In genomic region chr14:57729364-57729763, GRCm38 (mm10) we compare ENCODE assay signal across 10 mouse cellular contexts. TPM values are rescaled to one million over a fixed set of nuclear protein-coding genes. Genes with fewer than 3 reads are reported as not detected.
DNase-seq lines count a peak whose midpoint lies in the region; ATAC-seq and TF ChIP-seq lines count a peak whose summit lies in the region.
"Had no signal": no experiment of that assay in that cellular context is flagged by ENCODE, and none has a peak within 500 bp of the region (broad histone marks: within the 10 kb centered on the region; RNA-seq: fewer than 3 reads in every experiment).

No protein-coding gene starts in this region.

- dilution Hi-C loops in CH12.LX (cut with MboI; ENCODE audit: extremely low pct_ligation_motif_present, extremely low pct_unique_long_range_greater_than_20kb, low sequenced_read_pairs) = no loop called here

- H3K9me3 ChIP-seq in intestine, embryonic 14.5 days (ENCODE audit: control insufficient read depth, low read length) = no peaks in the 10 kb centered on the region; the same call in 1 of the 2 replicates
- H3K9me3 ChIP-seq in intestine, postnatal 0 days (ENCODE audit: control insufficient read depth) = no peaks in the 10 kb centered on the region
- peaks cover 4% of the 10 kb centered on the region for H3K9me3 ChIP-seq in CH12.LX (replicated peaks; ENCODE audit: low read length)

- peaks cover 21% of the 10 kb centered on the region for H3K4me1 ChIP-seq in intestine, embryonic 14.5 days (replicated peaks; ENCODE audit: control insufficient read depth, insufficient read depth, low read length)
- H3K4me1 ChIP-seq in intestine, postnatal 0 days (replicated peaks; ENCODE audit: control insufficient read depth, insufficient read depth, low read length) = peaks cover 4% of the 10 kb centered on the region; the same call in 1 of the 2 replicates
- H3K4me1 ChIP-seq in CH12.LX (ENCODE audit: control insufficient read depth in 1 of 2, insufficient read depth in 2 of 2) = peaks cover 21 to 42% of the 10 kb centered on the region in 2 experiments
- H3K4me1 ChIP-seq in cortical plate, adult 2 months (ENCODE audit: control insufficient read depth, insufficient read depth, low read length) = no peaks in the 10 kb centered on the region

- TF ChIP-seq EP300 in CH12.LX (IDR thresholded peaks at IDR 0.05; ENCODE audit: low read length) = no peak

- WGBS in intestine, embryonic 14.5 days = 75% methylated on average over 8 of the region's 8 CpGs
- WGBS in intestine, postnatal 0 days = 66% methylated on average over 8 of the region's 8 CpGs

- 0 out of 2 replicates have a peak, but pooled peaks cover 9% of the 10 kb centered on the region for H3K36me3 ChIP-seq in intestine, embryonic 14.5 days (ENCODE audit: control insufficient read depth, insufficient read depth, low read length)
- H3K36me3 ChIP-seq in intestine, postnatal 0 days (ENCODE audit: control insufficient read depth, insufficient read depth) = peaks cover 7% of the 10 kb centered on the region; the same call in 1 of the 2 replicates
- no peaks in the 10 kb centered on the region for H3K36me3 ChIP-seq in CH12.LX (replicated peaks in 1 of 2; ENCODE audit: control insufficient read depth in 1 of 2, insufficient read depth in 1 of 2, low read length in 1 of 2)

- TF ChIP-seq RAD21 in CH12.LX (IDR thresholded peaks at IDR 0.05; ENCODE audit: low read depth, low read length) = no peak

- H3K79me2 ChIP-seq in CH12.LX (replicated peaks; ENCODE audit: control insufficient read depth, extremely low read depth, insufficient read depth, poor library complexity, severe bottlenecking) = no peaks in the 10 kb centered on the region

- ATAC-seq in intestine, embryonic 14.5 days (replicated peaks; ENCODE audit: low FRiP score, low TSS enrichment, low read depth) = no peak
- no peak for ATAC-seq in intestine, postnatal 0 days
- peak; percentile 62 for ATAC-seq in megakaryocyte, adult 5-6 weeks (ENCODE audit: poor library complexity, severe bottlenecking)

- no peak for TF ChIP-seq CTCF in intestine, postnatal 0 days (IDR thresholded peaks at IDR 0.05; ENCODE audit: low read depth)
- no peak for TF ChIP-seq CTCF in CH12.LX (conservative IDR thresholded peaks at IDR 0.05 in 1 of 2, IDR thresholded peaks at IDR 0.05 in 1 of 2; ENCODE audit: low read depth in 2 of 2, low read length in 2 of 2)
- no peak for TF ChIP-seq CTCF in cortical plate, adult 2 months (IDR thresholded peaks at IDR 0.05; ENCODE audit: extremely low read depth, insufficient read depth, low read length)

- no peak overlapping the region for H3K9ac ChIP-seq in intestine, embryonic 14.5 days (ENCODE audit: low read length)
- no peak overlapping the region for H3K9ac ChIP-seq in intestine, postnatal 0 days (ENCODE audit: low read depth, low read length)
- H3K9ac ChIP-seq in CH12.LX (ENCODE audit: insufficient read depth, low read depth) = no peak overlapping the region; the same call in 1 of the 2 replicates
- H3K9ac ChIP-seq: forebrain, embryonic 12.5 days had no signal

- H3K4me3 ChIP-seq in intestine, embryonic 14.5 days (ENCODE audit: low read depth, low read length) = no peak overlapping the region
- H3K4me3 ChIP-seq in intestine, postnatal 0 days (ENCODE audit: low read depth, low read length) = no peak overlapping the region
- H3K4me3 ChIP-seq in CH12.LX (replicated peaks in 1 of 3; ENCODE audit: low read depth in 2 of 3, low read length in 2 of 3, poor library complexity in 1 of 3) = no peak overlapping the region
- H3K4me3 ChIP-seq in cortical plate, adult 2 months (ENCODE audit: insufficient read depth, low read length) = no peak overlapping the region
- H3K4me3 ChIP-seq: forebrain, embryonic 12.5 days had no signal

- H3K27me3 ChIP-seq in intestine, embryonic 14.5 days (replicated peaks; ENCODE audit: control insufficient read depth, insufficient read depth, low read length) = no peaks in the 10 kb centered on the region
- no peaks in the 10 kb centered on the region for H3K27me3 ChIP-seq in intestine, postnatal 0 days (replicated peaks; ENCODE audit: control insufficient read depth, insufficient read depth, low read length)
- H3K27me3 ChIP-seq in CH12.LX (replicated peaks) = no peaks in the 10 kb centered on the region
- H3K27me3 ChIP-seq: forebrain, embryonic 12.5 days; Patski had no signal

- peak overlapping the region; percentile 39; the same call in 1 of the 2 replicates for H3K27ac ChIP-seq in intestine, embryonic 14.5 days (ENCODE audit: low read depth)
- no peak overlapping the region for H3K27ac ChIP-seq in intestine, postnatal 0 days (ENCODE audit: low read depth, low read length)
- H3K27ac ChIP-seq in CH12.LX (ENCODE audit: insufficient read depth, low read depth) = peak overlapping the region; percentile 53
- peak overlapping the region; percentile 57; the same call in 1 of the 2 replicates for H3K27ac ChIP-seq in cortical plate, adult 2 months (ENCODE audit: insufficient read depth, low read length)

- no peak for DNase-seq in intestine, embryonic 14.5 days (ENCODE audit: low spot score)
- no peak for DNase-seq in CH12.LX (ENCODE audit: extremely low read depth)
- DNase-seq in Muller cell, postnatal 12 days (ENCODE audit: inconsistent ontology term) = no peak
- DNase-seq in adrenal gland, postnatal 36 days = no peak
- no peak for DNase-seq in ovary, postnatal 10 days (ENCODE audit: low spot score)

- in situ Hi-C loops in CH12.LX (cut with MboI; ENCODE audit: low pct_ligation_motif_present, low pct_unique_long_range_greater_than_20kb, low sequenced_read_pairs) = no loop called here

- no peak overlapping the region for H3K4me2 ChIP-seq in intestine, embryonic 14.5 days (ENCODE audit: low read length)
- no peak overlapping the region for H3K4me2 ChIP-seq in intestine, postnatal 0 days (replicated peaks; ENCODE audit: low read depth)
- H3K4me2 ChIP-seq in CH12.LX (ENCODE audit: insufficient read depth, low read depth, poor library complexity, severe bottlenecking) = peak overlapping the region; percentile 42
- H3K4me2 ChIP-seq: forebrain, embryonic 12.5 days had no signal

- TF ChIP-seq POLR2A in CH12.LX (IDR thresholded peaks at IDR 0.05; ENCODE audit: low read depth, low read length) = no peak
- no peak for TF ChIP-seq POLR2A in cortical plate, adult 2 months (IDR thresholded peaks at IDR 0.05; ENCODE audit: extremely low read depth, insufficient read depth, low read length)

TF ChIP-seq in CH12.LX, 34 proteins besides CTCF, POLR2A, EP300 and RAD21:
- TF ChIP-seq POLR2AphosphoS2 (IDR thresholded peaks at IDR 0.05; ENCODE audit: low read depth, low read length) = no peak

RNA-seq across cellular contexts. Expression of gene Gm49361, which starts 16.5 kb away (rescaled TPM):
- polyA plus RNA-seq in intestine, embryonic 14.5 days (2014; fragmentation: Nextera tagmentation; extraction: Ambion mirVana) = not detected in 2 replicates
- polyA plus RNA-seq in intestine, postnatal 0 days (2015; fragmentation: Nextera tagmentation; extraction: Ambion mirVana) = not detected in 2 replicates
- total RNA-seq in CH12.LX (2012; rRNA removed) (not detected in 2 replicates), CH12.LX (2014; rRNA removed) (not detected in 2 replicates)
- polyA plus RNA-seq in CH12.LX (2012; ENCODE audit: insufficient read length, low read depth) = not detected in 2 replicates
- not detected in 2 replicates for polyA plus RNA-seq in cortical plate, adult 2 months (2012; rRNA removed)
- total RNA-seq in megakaryocyte, adult 5-6 weeks (2015) = not detected in 2 replicates
- total RNA-seq in megakaryocyte, adult 5-6 weeks (2017) = 0.59 TPM in 1 of 2 replicates, not detected in the other
- total RNA-seq in adrenal gland, postnatal 36 days (2021) = 1 to 10 TPM; 1.9 to 2.2 TPM
- polyA plus RNA-seq: forebrain, embryonic 12.5 days; Patski had no signal

RNA-seq across cellular contexts. Expression of gene Lats2, which starts 28.8 kb away (rescaled TPM):
- 20.5 and 21.7 TPM in 2 replicates for polyA plus RNA-seq in intestine, embryonic 14.5 days (2014; fragmentation: Nextera tagmentation; extraction: Ambion mirVana)
- polyA plus RNA-seq in intestine, postnatal 0 days (2015; fragmentation: Nextera tagmentation; extraction: Ambion mirVana) = 8.6 and 9.6 TPM in 2 replicates
- 1.5 TPM in 2 replicates for total RNA-seq in CH12.LX (2012; rRNA removed)
- total RNA-seq in CH12.LX (2014; rRNA removed) = 0.96 and 4.0 TPM in 2 replicates
- polyA plus RNA-seq in CH12.LX (2012; ENCODE audit: insufficient read length, low read depth) = 0.64 and 1.1 TPM in 2 replicates
- 14.4 and 16.7 TPM in 2 replicates for polyA plus RNA-seq in cortical plate, adult 2 months (2012; rRNA removed)
- 35.0 and 39.1 TPM in 2 replicates for total RNA-seq in megakaryocyte, adult 5-6 weeks (2015)
- total RNA-seq in megakaryocyte, adult 5-6 weeks (2017) = 33.8 and 34.4 TPM in 2 replicates
- 10 to 100 TPM; 51.6 to 59.1 TPM for total RNA-seq in adrenal gland, postnatal 36 days (2021)
